Mouse (Mus musculus) T-helper 1 cell (primary cell): Measurements from ENCODE around the gene Angptl7.

Experiments used
- in situ Hi-C: fragments of 300-600 bp; cut with MboI, MseI; formaldehyde crosslinking; loops from one replicate; pipeline ENCODE4 v1.15.1; 2025; ENCODE audit warnings: high pct_unique_total_duplicates

The Angptl7 gene

GRCm38 (mm10) chr4:148500410-148500867 lies at the start of gene Angptl7:
Gene Angptl7 (minus strand): TSS chr4:148500460.
- in situ Hi-C loops, result no loop called here

- in situ Hi-C loops, result no loop called here
These were observed 48.8 kb upstream of the Angptl7 start for GRCm38 (mm10) chr4:148549106-148549505.

- in situ Hi-C loops, result no loop called here
These were observed 35.6 kb upstream of the Angptl7 start for GRCm38 (mm10) chr4:148535876-148536275.

GRCm38 (mm10) chr4:148533613-148534328 lies 33.5 kb upstream of the Angptl7 start:
- in situ Hi-C loops, result no loop called here

GRCm38 (mm10) chr4:148532516-148532915 lies 32.3 kb upstream of the Angptl7 start:
- in situ Hi-C loops, result no loop called here

- in situ Hi-C loops, result no loop called here
These were observed 31.1 kb upstream of the Angptl7 start for GRCm38 (mm10) chr4:148531341-148531740.

GRCm38 (mm10) chr4:148530778-148531177 lies 30.5 kb upstream of the Angptl7 start:
- in situ Hi-C loops, result no loop called here

- in situ Hi-C loops, result no loop called here
These were observed 30.1 kb upstream of the Angptl7 start for GRCm38 (mm10) chr4:148530351-148530750.

- in situ Hi-C loops, result no loop called here
These were observed 27.1 kb upstream of the Angptl7 start for GRCm38 (mm10) chr4:148527158-148527910.

GRCm38 (mm10) chr4:148523538-148523937 lies 23.3 kb upstream of the Angptl7 start:
- in situ Hi-C loops, result no loop called here

GRCm38 (mm10) chr4:148518235-148518795 lies 18.1 kb upstream of the Angptl7 start:
- in situ Hi-C loops, result loop anchor here (10.0 kb wide), 1 partner anchor 1676 kb away; no protein-coding TSS in a partner anchor

- in situ Hi-C loops, result loop anchor here (10.0 kb wide), 1 partner anchor 1677 kb away; no protein-coding TSS in a partner anchor
These were observed 17.5 kb upstream of the Angptl7 start for GRCm38 (mm10) chr4:148517809-148518208.

GRCm38 (mm10) chr4:148515313-148515712 lies 15.1 kb upstream of the Angptl7 start:
- in situ Hi-C loops, result loop anchor here (10.0 kb wide), 1 partner anchor 1679 kb away; no protein-coding TSS in a partner anchor

- in situ Hi-C loops, result loop anchor here (10.0 kb wide), 1 partner anchor 1682 kb away; no protein-coding TSS in a partner anchor
These were observed 12.8 kb upstream of the Angptl7 start for GRCm38 (mm10) chr4:148513021-148513559.

- in situ Hi-C loops, result loop anchor here (10.0 kb wide), 1 partner anchor 1683 kb away; no protein-coding TSS in a partner anchor
These were observed 11.1 kb upstream of the Angptl7 start for GRCm38 (mm10) chr4:148511334-148511733.

- in situ Hi-C loops, result loop anchor here (10.0 kb wide), 1 partner anchor 1684 kb away; no protein-coding TSS in a partner anchor
These were observed 10.4 kb upstream of the Angptl7 start for GRCm38 (mm10) chr4:148510691-148511090.

- in situ Hi-C loops, result loop anchor here (10.0 kb wide), 1 partner anchor 1685 kb away; no protein-coding TSS in a partner anchor
These were observed 9.3 kb upstream of the Angptl7 start for GRCm38 (mm10) chr4:148509450-148510084.

- in situ Hi-C loops, result no loop called here
These were observed 8.0 kb upstream of the Angptl7 start for GRCm38 (mm10) chr4:148508084-148508849.

GRCm38 (mm10) chr4:148507585-148507984 lies 7.3 kb upstream of the Angptl7 start:
- in situ Hi-C loops, result no loop called here

- in situ Hi-C loops, result no loop called here
These were observed 4.3 kb upstream of the Angptl7 start for GRCm38 (mm10) chr4:148504497-148504959.
